Mouse (Mus musculus) kidney, adult 8-10 months (tissue): ENCODE measurements around the gene Tead1.

ENCODE experiments used
- DNase-seq, 2 experiments: peaks; one replicate each; pipeline ENCODE4 v3.0.0; 2022

The Tead1 gene

DNA sequence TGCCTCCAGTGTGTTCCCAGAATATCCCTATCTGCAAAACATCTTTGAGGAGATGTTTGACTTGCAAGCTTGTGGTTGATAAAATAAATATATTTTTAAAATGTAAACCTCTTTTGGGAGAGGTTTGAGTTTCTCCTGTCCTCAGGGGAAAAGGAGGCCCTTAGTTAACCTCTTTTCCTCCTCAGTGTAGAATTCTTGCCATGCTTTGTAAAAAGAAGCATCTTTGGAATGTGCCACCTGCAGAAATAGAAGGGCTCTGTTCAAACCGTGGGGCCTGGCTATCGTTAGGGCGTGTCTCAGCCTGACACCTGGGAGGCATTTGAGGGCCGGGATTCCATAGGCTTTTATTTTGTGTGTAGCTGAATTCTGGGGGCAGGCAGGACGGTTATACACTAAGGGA, 51.1 kb downstream of the Tead1 start:
- DNase-seq: no peak

GRCm38 (mm10) chr7:112731584-112731983, 52.5 kb downstream of the Tead1 start:
- DNase-seq: no peak

- no peak for DNase-seq
Observed at GRCm38 (mm10) chr7:112739174-112739573, 60.1 kb downstream of the Tead1 start.

- peak; percentile 76 to 81 for DNase-seq
Observed at GRCm38 (mm10) chr7:112741790-112742189, 62.7 kb downstream of the Tead1 start.

DNA sequence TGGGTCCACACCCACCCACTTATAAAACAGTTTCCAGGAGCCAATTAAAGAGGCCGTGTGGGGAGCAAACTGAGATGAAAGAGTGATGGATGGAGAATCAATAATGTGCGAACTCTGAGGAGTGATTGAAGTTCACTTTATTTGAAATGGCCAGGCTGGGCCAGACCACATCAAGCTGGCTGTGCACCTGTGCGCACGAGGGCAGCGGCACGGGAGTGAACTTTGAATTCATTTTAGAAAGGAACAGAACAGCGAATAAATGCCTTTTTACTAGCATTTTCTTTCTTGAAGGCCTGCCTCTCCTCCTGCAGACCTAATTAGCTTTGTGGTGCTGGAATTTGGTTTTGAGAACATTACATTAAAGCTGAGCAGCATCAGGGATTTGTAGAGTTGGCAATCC, 63.9 kb downstream of the Tead1 start:
- DNase-seq: peak; percentile 44 to 73

GRCm38 (mm10) chr7:112743621-112744395, 64.7 kb downstream of the Tead1 start:
- DNase-seq: peak; percentile 61 to 64

DNA sequence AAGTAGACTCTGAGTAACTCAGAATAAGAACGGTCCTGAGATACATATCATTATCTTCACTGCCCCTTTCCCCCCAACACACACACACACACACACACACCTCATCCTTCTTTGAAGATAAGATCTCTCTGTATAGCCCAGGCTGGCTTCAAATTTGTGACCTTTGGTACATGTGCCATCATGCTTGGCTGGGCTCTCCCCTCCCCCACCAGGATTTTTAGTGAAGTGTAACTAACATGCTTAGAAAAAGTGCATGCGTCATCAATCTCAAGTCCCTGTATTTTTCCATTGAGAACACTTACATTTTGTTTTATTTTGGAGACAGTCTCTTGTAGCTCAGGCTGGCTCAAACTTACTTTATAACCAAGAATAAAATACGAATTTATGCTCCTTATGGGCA, 68.1 kb downstream of the Tead1 start:
- DNase-seq: peak; percentile 86 to 90

- DNase-seq: no peak
Observed at GRCm38 (mm10) chr7:112747836-112748235, 68.7 kb downstream of the Tead1 start.

DNA sequence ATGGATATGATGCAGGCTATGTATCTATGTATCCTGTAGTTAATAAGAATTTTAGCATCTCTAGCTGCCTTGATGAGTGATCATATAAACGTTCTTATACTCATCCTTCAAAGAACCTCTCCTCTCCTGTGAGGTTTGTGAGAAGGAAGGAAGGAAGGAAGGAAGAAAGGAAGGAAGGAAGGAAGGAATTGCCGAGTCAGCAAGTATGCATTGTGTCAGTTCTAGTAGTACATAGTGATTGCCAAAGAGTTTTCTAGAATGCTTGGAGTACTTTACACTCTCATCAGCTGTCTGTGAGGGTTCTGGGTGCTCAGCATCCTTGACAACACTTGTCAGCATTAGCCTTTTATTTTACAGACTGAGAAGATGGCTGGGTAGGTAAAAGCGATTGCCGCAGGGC, 69.2 kb downstream of the Tead1 start:
- DNase-seq: no peak

DNA sequence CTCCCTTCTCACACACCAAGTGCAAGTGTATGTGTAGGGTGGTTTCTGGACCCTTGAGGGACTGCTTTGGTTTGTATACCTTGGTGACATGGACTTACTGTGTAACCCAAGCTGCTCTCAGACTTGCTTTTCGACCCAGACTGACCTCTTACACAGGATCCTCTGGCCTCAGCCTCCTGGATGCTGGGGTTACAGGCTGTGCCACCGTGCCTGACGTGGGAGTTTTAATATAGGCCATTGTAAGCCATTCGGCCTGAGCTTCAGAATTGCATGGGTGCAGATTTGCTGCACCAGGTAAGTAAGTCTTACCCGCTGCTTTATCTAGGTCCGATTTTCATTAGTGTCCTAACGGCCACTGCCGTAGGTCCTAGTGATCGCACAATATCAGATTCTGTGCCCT, 71.0 kb downstream of the Tead1 start:
- DNase-seq: no peak

DNA sequence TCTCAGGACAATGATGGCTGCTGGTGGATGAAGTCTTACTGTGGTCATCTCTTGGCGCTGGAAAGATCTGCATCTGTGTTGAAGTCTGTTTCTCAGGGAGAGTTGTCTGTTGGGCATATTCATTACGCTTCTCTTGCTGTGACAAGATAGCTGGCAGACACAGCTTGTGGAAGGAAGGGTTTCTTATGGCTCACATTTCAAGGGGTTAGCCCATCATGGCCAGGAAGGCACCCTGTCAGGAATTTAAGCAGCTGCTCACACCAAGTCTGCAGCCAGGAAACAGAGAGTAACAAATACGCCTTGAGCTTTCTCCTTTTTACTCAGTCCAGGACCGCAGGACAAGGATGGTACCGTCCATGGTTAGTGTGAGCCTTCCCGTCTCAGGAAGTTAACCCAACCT, 73.2 kb downstream of the Tead1 start:
- no peak for DNase-seq

DNA sequence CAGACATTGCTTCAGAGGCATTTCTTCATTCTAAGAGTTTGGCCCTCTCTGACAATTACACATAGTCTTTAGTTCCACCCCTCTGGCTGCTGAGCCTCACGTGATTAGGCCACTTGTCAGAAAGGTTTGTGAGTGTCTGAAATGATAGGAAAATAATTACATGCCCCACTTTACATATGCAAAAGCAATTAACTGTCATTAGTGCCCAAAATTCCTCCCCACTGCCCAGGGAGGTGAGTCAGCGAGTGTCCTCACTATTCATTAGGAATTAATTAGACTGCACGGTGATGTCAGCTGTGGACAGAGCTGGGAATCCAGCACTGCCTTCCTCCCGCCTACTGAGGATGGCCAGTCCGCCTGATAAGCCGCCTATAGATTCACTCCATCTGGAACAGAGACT, 74.2 kb downstream of the Tead1 start:
- DNase-seq: no peak

DNA sequence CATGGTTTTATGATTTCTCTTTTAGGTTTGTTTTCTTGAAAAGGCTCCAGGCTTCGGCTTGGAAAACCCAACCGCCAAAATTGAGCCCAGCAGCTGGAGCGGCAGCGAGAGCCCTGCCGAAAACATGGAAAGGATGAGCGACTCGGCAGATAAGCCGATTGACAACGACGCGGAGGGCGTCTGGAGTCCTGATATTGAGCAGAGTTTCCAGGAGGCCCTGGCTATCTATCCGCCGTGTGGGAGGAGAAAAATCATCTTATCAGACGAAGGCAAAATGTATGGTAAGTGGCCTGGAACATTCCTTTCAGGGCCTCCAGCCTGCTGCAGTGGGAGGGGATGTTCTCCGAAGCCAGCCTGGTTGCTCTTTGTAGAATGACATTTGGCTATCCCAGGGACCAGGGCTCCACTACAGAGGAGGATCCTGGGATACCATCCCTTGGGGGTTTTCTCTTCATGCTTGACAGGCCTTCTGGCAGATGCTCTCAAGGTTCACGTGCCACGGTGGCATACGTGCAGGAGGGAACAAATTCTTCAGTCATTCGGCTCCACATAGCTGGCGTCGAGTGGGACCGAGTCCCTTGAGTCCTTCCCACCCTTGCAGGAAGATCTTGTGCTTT, 80.3 kb downstream of the Tead1 start:
- no peak for DNase-seq

GRCm38 (mm10) chr7:112760293-112760692, 81.2 kb downstream of the Tead1 start:
- no peak for DNase-seq

- peak in 1 of 2 experiments; percentile 38 for DNase-seq
Observed at GRCm38 (mm10) chr7:112760782-112761181, 81.7 kb downstream of the Tead1 start.

- DNase-seq: no peak
Observed at GRCm38 (mm10) chr7:112762870-112763269, 83.8 kb downstream of the Tead1 start.

DNA sequence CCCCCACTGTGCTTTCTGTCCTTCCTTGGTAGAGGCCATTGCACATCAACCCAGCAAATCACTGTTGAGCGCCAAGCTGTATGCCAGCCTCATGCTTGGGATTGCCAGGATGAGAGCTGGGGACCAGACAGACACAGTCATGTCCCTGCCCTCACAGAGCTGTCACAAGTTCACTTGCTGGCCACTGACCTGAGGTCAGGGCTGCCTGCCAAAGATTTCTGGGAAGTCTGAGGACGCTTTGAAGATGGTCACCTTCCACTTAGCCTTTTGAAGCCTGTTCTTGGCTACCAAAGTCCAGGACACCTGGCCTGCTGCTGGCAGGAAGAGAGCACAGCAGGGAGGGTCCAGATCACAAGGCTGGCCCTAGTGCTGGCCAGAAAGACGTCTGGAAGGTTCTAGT, 84.4 kb downstream of the Tead1 start:
- DNase-seq: peak; percentile 89 to 92

- DNase-seq: no peak
Observed at GRCm38 (mm10) chr7:112764921-112765320, 85.8 kb downstream of the Tead1 start.

DNA sequence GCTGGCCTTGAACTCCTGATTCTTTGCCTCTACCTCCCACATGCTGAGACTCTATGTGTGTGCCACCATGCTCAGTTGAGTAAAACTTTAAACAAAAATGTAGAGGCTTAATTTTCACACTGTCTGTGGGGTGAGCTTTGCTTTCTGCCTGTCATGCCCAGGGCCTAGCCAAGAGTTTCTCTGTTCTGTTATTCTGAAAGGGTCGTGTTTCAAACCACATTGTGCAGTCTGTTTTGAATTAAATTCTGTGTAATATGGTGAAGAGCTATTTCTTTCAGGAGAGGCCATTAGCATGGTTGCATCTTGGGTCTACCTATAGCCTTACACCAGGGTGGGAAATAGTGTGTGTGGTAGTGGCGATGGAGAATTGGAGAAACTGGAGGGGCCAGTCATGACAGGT, 90.7 kb downstream of the Tead1 start:
- no peak for DNase-seq

- no peak for DNase-seq
Observed at GRCm38 (mm10) chr7:112771461-112771860, 92.3 kb downstream of the Tead1 start.

GRCm38 (mm10) chr7:112772777-112773176, 93.7 kb downstream of the Tead1 start:
- no peak for DNase-seq

GRCm38 (mm10) chr7:112773601-112774000, 94.5 kb downstream of the Tead1 start:
- peak; percentile 36 to 45 for DNase-seq

- DNase-seq: no peak
Observed at GRCm38 (mm10) chr7:112775816-112776215, 96.7 kb downstream of the Tead1 start.

DNA sequence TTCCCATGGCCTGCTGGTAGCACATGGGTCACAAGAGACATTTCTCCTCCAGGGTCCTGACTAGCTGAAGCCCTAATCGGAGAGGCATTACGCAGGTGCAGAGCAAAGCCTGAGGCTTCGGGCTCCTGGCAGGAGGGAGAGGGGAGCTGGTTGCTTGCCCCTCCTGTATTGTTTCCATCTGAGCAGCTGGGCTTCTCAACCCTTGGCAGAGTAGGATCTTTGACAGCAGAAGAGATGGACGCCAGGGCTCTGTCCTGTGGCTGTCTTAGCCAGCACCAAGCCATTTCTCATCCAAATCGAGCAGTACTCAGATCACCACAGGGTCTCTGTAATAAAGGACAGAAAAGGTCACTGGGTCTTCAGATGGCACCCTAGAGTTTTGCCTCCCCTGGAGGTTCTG, 97.6 kb downstream of the Tead1 start:
- DNase-seq: no peak

- no peak for DNase-seq
Observed at GRCm38 (mm10) chr7:112779636-112780035, 100.5 kb downstream of the Tead1 start.
